Mouse (Mus musculus) urinary bladder, postnatal 36 days (tissue): ENCODE data around the gene Rnf138rt1.

Experiments used
- DNase-seq, 2 experiments: peaks; one replicate each; pipeline ENCODE4 v3.0.0; 2022; ENCODE audit warnings: low spot score in 2 of 2, mixed read lengths in 1 of 2

Gene Rnf138rt1

GRCm38 (mm10) chrX:163760617-163761434 lies at the start of gene Rnf138rt1:
Gene Rnf138rt1, minus strand, starts transcription at chrX:163761329.
- no peak for DNase-seq

GRCm38 (mm10) chrX:163807270-163807669 lies 46.1 kb upstream of the Rnf138rt1 start:
- DNase-seq, result no peak

GRCm38 (mm10) chrX:163766290-163766689 lies 5.2 kb upstream of the Rnf138rt1 start:
- DNase-seq, result no peak

GRCm38 (mm10) chrX:163761435-163761828 lies 303 bp upstream of the Rnf138rt1 start:
- no peak for DNase-seq

GRCm38 (mm10) chrX:163745996-163746395 lies 15.1 kb downstream of the Rnf138rt1 start:
- DNase-seq, result no peak

- DNase-seq, result no peak
These were observed 17.2 kb downstream of the Rnf138rt1 start for GRCm38 (mm10) chrX:163743896-163744295.

GRCm38 (mm10) chrX:163738904-163739303 lies 22.2 kb downstream of the Rnf138rt1 start:
- DNase-seq, result no peak

- DNase-seq, result no peak
These were observed 27.0 kb downstream of the Rnf138rt1 start for GRCm38 (mm10) chrX:163734145-163734544.

GRCm38 (mm10) chrX:163723630-163724029 lies 37.5 kb downstream of the Rnf138rt1 start:
- DNase-seq, result no peak

- DNase-seq, result no peak
These were observed 38.1 kb downstream of the Rnf138rt1 start for GRCm38 (mm10) chrX:163722785-163723577.

- no peak for DNase-seq
These were observed 40.5 kb downstream of the Rnf138rt1 start for GRCm38 (mm10) chrX:163720597-163720996.
